Mouse (Mus musculus): Measurements from ENCODE around the gene Trem1. TPM values are rescaled to one million over a fixed set of nuclear protein-coding genes. Genes with fewer than 3 reads are reported as not detected.

Trem1 gene
- polyA plus RNA-seq, 1 experiment from 2014 or later = 0.23 TPM

GRCm38 (mm10) chr17:48230680-48231079 is 1.9 kb upstream of the Trem1 start:
- Histone ChIP-seq H3K4me2 (replicated peaks; ENCODE audit: low read depth) (no peak overlapping the region), H3K27me3 (replicated peaks; ENCODE audit: control insufficient read depth, insufficient read depth, low read length) (no peaks in the 10 kb centered on the region), H3K9me3 (ENCODE audit: control insufficient read depth) (no peaks in the 10 kb centered on the region), H3K36me3 (ENCODE audit: control insufficient read depth, insufficient read depth) (no peaks in the 10 kb centered on the region), H3K9ac (ENCODE audit: low read depth, low read length) (no peak overlapping the region), H3K4me1 (replicated peaks; ENCODE audit: control insufficient read depth, insufficient read depth, low read length) (no peaks in the 10 kb centered on the region), H3K27ac (ENCODE audit: low read depth, low read length) (no peak overlapping the region), H3K4me3 (ENCODE audit: low read depth, low read length) (no peak overlapping the region)
- WGBS = 85% methylated on average over 7 of the region's 7 CpGs
- ATAC-seq = no peak
- no peak for TF ChIP-seq CTCF (IDR thresholded peaks at IDR 0.05; ENCODE audit: low read depth)

- Histone ChIP-seq H3K27me3 (replicated peaks; ENCODE audit: control insufficient read depth, insufficient read depth, low read length) (no peaks in the 10 kb centered on the region), H3K4me1 (replicated peaks; ENCODE audit: control insufficient read depth, insufficient read depth, low read length) (no peaks in the 10 kb centered on the region), H3K4me2 (replicated peaks; ENCODE audit: low read depth) (no peak overlapping the region), H3K36me3 (ENCODE audit: control insufficient read depth, insufficient read depth) (no peaks in the 10 kb centered on the region), H3K4me3 (ENCODE audit: low read depth, low read length) (no peak overlapping the region), H3K9me3 (ENCODE audit: control insufficient read depth) (no peaks in the 10 kb centered on the region), H3K9ac (ENCODE audit: low read depth, low read length) (no peak overlapping the region), H3K27ac (ENCODE audit: low read depth, low read length) (no peak overlapping the region)
- no peak for ATAC-seq
- no peak for TF ChIP-seq CTCF (IDR thresholded peaks at IDR 0.05; ENCODE audit: low read depth)
- 93% methylated on average over 4 of the region's 4 CpGs for WGBS
These were observed 1.2 kb downstream of the Trem1 start for GRCm38 (mm10) chr17:48233789-48234188.

- no peaks in the 10 kb centered on the region for H3K4me1 ChIP-seq (replicated peaks; ENCODE audit: control insufficient read depth, insufficient read depth, low read length)
- WGBS = 63% methylated on average over 5 of the region's 5 CpGs
- H3K9ac ChIP-seq (ENCODE audit: low read depth, low read length) = no peak overlapping the region
- no peak for ATAC-seq
- H3K36me3 ChIP-seq (ENCODE audit: control insufficient read depth, insufficient read depth) = no peaks in the 10 kb centered on the region
- H3K27ac ChIP-seq (ENCODE audit: low read depth, low read length) = no peak overlapping the region
- H3K27me3 ChIP-seq (replicated peaks; ENCODE audit: control insufficient read depth, insufficient read depth, low read length) = no peaks in the 10 kb centered on the region
- H3K4me2 ChIP-seq (replicated peaks; ENCODE audit: low read depth) = no peak overlapping the region
- no peak overlapping the region for H3K4me3 ChIP-seq (ENCODE audit: low read depth, low read length)
- TF ChIP-seq CTCF (IDR thresholded peaks at IDR 0.05; ENCODE audit: low read depth) = no peak
- no peaks in the 10 kb centered on the region for H3K9me3 ChIP-seq (ENCODE audit: control insufficient read depth)
These were observed 2.0 kb downstream of the Trem1 start for GRCm38 (mm10) chr17:48234550-48234949.

GRCm38 (mm10) chr17:48235773-48236370 is 3.3 kb downstream of the Trem1 start:
- Histone ChIP-seq H3K4me1 (replicated peaks; ENCODE audit: control insufficient read depth, insufficient read depth, low read length) (no peaks in the 10 kb centered on the region), H3K4me3 (ENCODE audit: low read depth, low read length) (no peak overlapping the region), H3K36me3 (ENCODE audit: control insufficient read depth, insufficient read depth) (no peaks in the 10 kb centered on the region), H3K9me3 (ENCODE audit: control insufficient read depth) (no peaks in the 10 kb centered on the region), H3K27me3 (replicated peaks; ENCODE audit: control insufficient read depth, insufficient read depth, low read length) (no peaks in the 10 kb centered on the region), H3K4me2 (replicated peaks; ENCODE audit: low read depth) (no peak overlapping the region), H3K9ac (ENCODE audit: low read depth, low read length) (no peak overlapping the region), H3K27ac (ENCODE audit: low read depth, low read length) (no peak overlapping the region)
- WGBS = 47% methylated on average over 4 of the region's 4 CpGs
- no peak for ATAC-seq
- no peak for TF ChIP-seq CTCF (IDR thresholded peaks at IDR 0.05; ENCODE audit: low read depth)

GRCm38 (mm10) chr17:48237621-48238020 is 5.1 kb downstream of the Trem1 start:
- TF ChIP-seq CTCF (IDR thresholded peaks at IDR 0.05; ENCODE audit: low read depth) = no peak
- no peak for ATAC-seq
- 95% methylated on average over 8 of the region's 8 CpGs for WGBS

GRCm38 (mm10) chr17:48247221-48247928 is 14.8 kb downstream of the Trem1 start, which contains the start of gene Trem3:
Gene Trem3, plus strand, starts transcription at chr17:48247777.
- 75% methylated on average over 11 of the region's 11 CpGs for WGBS
- Histone ChIP-seq H3K9me3 (ENCODE audit: control insufficient read depth) (no peaks in the 10 kb centered on the region), H3K4me3 (ENCODE audit: low read depth, low read length) (no peak within 1 kb of the TSS), H3K27me3 (replicated peaks; ENCODE audit: control insufficient read depth, insufficient read depth, low read length) (no peaks in the 10 kb centered on the region), H3K36me3 (ENCODE audit: control insufficient read depth, insufficient read depth) (no peaks in the 10 kb centered on the region), H3K27ac (ENCODE audit: low read depth, low read length) (no peak within 1 kb of the TSS), H3K4me2 (replicated peaks; ENCODE audit: low read depth) (no peak within 1 kb of the TSS), H3K9ac (ENCODE audit: low read depth, low read length) (no peak within 1 kb of the TSS), H3K4me1 (replicated peaks; ENCODE audit: control insufficient read depth, insufficient read depth, low read length) (no peaks in the 10 kb centered on the region)
- TF ChIP-seq CTCF (IDR thresholded peaks at IDR 0.05; ENCODE audit: low read depth) = no peak
- no peak for ATAC-seq

More at GRCm38 (mm10) chr17:48237621-48238020, 5.1 kb downstream of the Trem1 start:
- no peak overlapping the region for H3K4me3 ChIP-seq (ENCODE audit: low read depth, low read length)
- no peak overlapping the region for H3K9ac ChIP-seq (ENCODE audit: low read depth, low read length)
- no peaks in the 10 kb centered on the region for H3K9me3 ChIP-seq (ENCODE audit: control insufficient read depth)
- H3K27ac ChIP-seq (ENCODE audit: low read depth, low read length) = no peak overlapping the region
- H3K4me2 ChIP-seq (replicated peaks; ENCODE audit: low read depth) = no peak overlapping the region
- H3K4me1 ChIP-seq (replicated peaks; ENCODE audit: control insufficient read depth, insufficient read depth, low read length) = no peaks in the 10 kb centered on the region
- no peaks in the 10 kb centered on the region for H3K27me3 ChIP-seq (replicated peaks; ENCODE audit: control insufficient read depth, insufficient read depth, low read length)
- no peaks in the 10 kb centered on the region for H3K36me3 ChIP-seq (ENCODE audit: control insufficient read depth, insufficient read depth)
